Mouse (Mus musculus): Measurements from ENCODE around the gene Tubg2. TPM values are rescaled to one million over a fixed set of nuclear protein-coding genes. Genes with fewer than 3 reads are reported as not detected.

Tubg2 gene
- polyA plus RNA-seq, 1 experiment from 2014 or later, result 4.1 TPM

- Histone ChIP-seq H3K36me3 (ENCODE audit: insufficient read depth) (peaks cover 53% of the 10 kb centered on the region), H3K4me2 (no peak overlapping the region), H3K4me1 (ENCODE audit: insufficient read depth) (no peaks in the 10 kb centered on the region), H3K9me3 (ENCODE audit: low read depth, low read length) (no peaks in the 10 kb centered on the region), H3K27me3 (ENCODE audit: insufficient read depth, low read length) (peaks cover 30% of the 10 kb centered on the region), H3K9ac (no peak overlapping the region), H3K27ac (ENCODE audit: low read depth) (no peak overlapping the region), H3K4me3 (ENCODE audit: low read depth, low read length) (no peak overlapping the region)
- no peak for ATAC-seq (ENCODE audit: insufficient read depth)
- 84% methylated on average over 15 of the region's 15 CpGs for WGBS
- no peak for DNase-seq
- TF ChIP-seq CTCF (IDR thresholded peaks at IDR 0.05; ENCODE audit: low read depth), result no peak
These were observed 5.8 kb downstream of the Tubg2 start for GRCm38 (mm10) chr11:101161551-101161950.

DNA sequence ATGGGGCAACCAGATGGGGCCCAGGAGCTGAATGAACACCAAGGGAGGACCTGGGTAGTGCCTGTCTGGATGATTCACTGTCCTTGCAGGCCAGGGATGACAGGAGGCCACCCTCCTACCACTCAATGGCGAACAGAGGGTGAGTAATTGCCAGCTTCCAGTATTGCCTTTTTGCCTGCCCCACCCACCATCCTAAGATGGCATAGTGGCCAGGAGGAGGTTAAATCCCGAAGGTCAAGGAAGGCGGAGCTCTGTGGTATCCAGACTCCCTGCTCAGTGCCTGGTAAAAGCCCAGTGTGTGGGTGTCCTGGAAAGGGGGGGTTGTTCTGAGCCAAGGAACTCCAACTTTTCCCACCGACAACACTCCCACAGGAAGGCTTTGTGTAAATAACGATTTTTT is 6.6 kb downstream of the Tubg2 start:
- no peak overlapping the region for H3K27ac ChIP-seq (ENCODE audit: low read depth)
- no peak overlapping the region for H3K4me2 ChIP-seq
- 48% methylated on average over 5 of the region's 5 CpGs for WGBS
- H3K9ac ChIP-seq, result no peak overlapping the region
- peaks cover 61% of the 10 kb centered on the region for H3K36me3 ChIP-seq (ENCODE audit: insufficient read depth)
- DNase-seq (no peak), ATAC-seq (ENCODE audit: insufficient read depth) (no peak)
- no peaks in the 10 kb centered on the region for H3K4me1 ChIP-seq (ENCODE audit: insufficient read depth)
- H3K4me3 ChIP-seq (ENCODE audit: low read depth, low read length), result no peak overlapping the region
- TF ChIP-seq CTCF (IDR thresholded peaks at IDR 0.05; ENCODE audit: low read depth), result no peak
- peaks cover 38% of the 10 kb centered on the region for H3K27me3 ChIP-seq (ENCODE audit: insufficient read depth, low read length)
- H3K9me3 ChIP-seq (ENCODE audit: low read depth, low read length), result no peaks in the 10 kb centered on the region

DNA sequence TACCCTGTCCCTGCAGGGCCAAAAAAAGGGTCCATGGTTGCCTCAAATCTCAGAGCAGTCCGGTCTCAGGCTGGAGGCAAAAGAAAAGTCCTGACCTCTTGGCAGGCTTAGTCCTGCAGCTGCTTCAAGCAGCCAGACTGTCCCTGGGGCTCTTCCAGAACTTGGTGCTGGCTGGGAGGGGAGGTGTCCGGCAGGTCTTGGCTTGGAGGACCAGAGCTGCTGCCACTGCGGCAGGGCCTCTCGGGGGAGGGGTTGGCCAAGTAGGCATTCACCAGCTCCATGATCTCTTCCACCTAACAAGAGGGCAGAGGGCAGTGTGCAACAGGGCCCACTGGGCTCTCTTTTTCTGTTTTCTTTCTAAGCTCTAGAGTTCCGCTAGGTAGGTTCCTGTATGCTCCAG is 7.1 kb downstream of the Tubg2 start:
- peak; percentile 46 for DNase-seq
- ATAC-seq (ENCODE audit: insufficient read depth), result no peak
- no peak overlapping the region for H3K4me3 ChIP-seq (ENCODE audit: low read depth, low read length)
- no peaks in the 10 kb centered on the region for H3K9me3 ChIP-seq (ENCODE audit: low read depth, low read length)
- no peak for TF ChIP-seq CTCF (IDR thresholded peaks at IDR 0.05; ENCODE audit: low read depth)
- no peak overlapping the region for H3K4me2 ChIP-seq
- no peak overlapping the region for H3K27ac ChIP-seq (ENCODE audit: low read depth)
- no peak overlapping the region for H3K9ac ChIP-seq
- H3K4me1 ChIP-seq (ENCODE audit: insufficient read depth), result no peaks in the 10 kb centered on the region
- peaks cover 65% of the 10 kb centered on the region for H3K36me3 ChIP-seq (ENCODE audit: insufficient read depth)
- peaks cover 42% of the 10 kb centered on the region for H3K27me3 ChIP-seq (ENCODE audit: insufficient read depth, low read length)
- 63% methylated on average over 5 of the region's 5 CpGs for WGBS

DNA sequence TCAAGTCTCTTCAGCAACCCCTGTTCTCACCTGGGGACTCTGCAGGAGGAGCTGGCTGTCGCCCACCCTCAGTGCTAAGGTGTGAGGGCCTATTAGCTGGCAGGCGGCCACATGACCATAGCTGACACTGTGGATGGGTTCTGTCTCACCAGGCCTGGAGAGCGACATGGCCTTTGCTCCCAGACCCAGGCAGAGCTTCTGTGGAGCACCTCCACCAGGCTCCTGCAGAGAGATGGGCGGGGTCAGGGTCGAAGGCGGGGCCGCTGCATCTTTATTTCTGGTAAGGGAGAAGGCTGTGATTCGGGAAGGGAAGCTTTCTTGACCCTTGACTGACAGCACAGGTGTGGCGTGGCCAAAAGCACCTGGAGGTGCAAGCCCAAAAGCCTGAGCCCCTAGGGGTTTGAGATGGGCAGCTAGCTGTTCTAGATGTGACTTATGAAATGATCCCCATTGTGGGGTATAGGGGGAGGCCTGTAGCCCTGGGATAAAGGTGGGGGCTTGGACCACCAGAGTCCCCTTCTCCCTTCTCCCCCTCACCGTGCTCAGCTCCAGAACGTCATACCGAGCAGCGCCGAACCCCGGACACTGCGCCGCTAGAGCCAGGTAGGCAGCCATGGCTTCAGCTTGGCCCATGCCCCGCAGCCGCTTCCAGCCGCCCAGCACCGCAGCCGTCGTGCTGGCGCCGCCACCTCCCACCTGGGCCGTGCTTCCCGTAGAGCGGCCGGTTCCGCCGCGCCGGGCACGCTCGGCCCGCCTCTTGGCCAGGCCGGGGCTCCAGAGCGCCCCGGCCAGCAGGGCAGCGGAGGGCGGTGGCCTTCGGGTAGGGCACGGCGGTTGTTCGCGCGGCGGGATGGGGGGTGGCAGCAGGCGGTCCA is 8.0 kb downstream of the Tubg2 start:
- WGBS, result 32% methylated on average over 49 of the region's 49 CpGs
- H3K4me1 ChIP-seq (ENCODE audit: insufficient read depth), result no peaks in the 10 kb centered on the region
- no peak for ATAC-seq (ENCODE audit: insufficient read depth)
- TF ChIP-seq CTCF (IDR thresholded peaks at IDR 0.05; ENCODE audit: low read depth), result no peak
- H3K27me3 ChIP-seq (ENCODE audit: insufficient read depth, low read length), result peaks cover 50% of the 10 kb centered on the region
- peak overlapping the region; percentile 44 for H3K4me2 ChIP-seq
- H3K4me3 ChIP-seq (ENCODE audit: low read depth, low read length), result peak overlapping the region; percentile 15
- peaks cover 71% of the 10 kb centered on the region for H3K36me3 ChIP-seq (ENCODE audit: insufficient read depth)
- H3K9ac ChIP-seq, result 0 out of 2 replicates have a peak overlapping the region, but pooled peaks have one; percentile 16
- H3K27ac ChIP-seq (ENCODE audit: low read depth), result no peak overlapping the region
- H3K9me3 ChIP-seq (ENCODE audit: low read depth, low read length), result no peaks in the 10 kb centered on the region
- DNase-seq, result no peak

GRCm38 (mm10) chr11:101164351-101164665 is 8.6 kb downstream of the Tubg2 start:
- H3K27me3 ChIP-seq (ENCODE audit: insufficient read depth, low read length), result peaks cover 50% of the 10 kb centered on the region
- no peaks in the 10 kb centered on the region for H3K9me3 ChIP-seq (ENCODE audit: low read depth, low read length)
- ATAC-seq (ENCODE audit: insufficient read depth) (no peak), DNase-seq (no peak)
- H3K4me2 ChIP-seq, result peak overlapping the region; percentile 44
- H3K27ac ChIP-seq (ENCODE audit: low read depth), result no peak overlapping the region
- peaks cover 71% of the 10 kb centered on the region for H3K36me3 ChIP-seq (ENCODE audit: insufficient read depth)
- no peak for TF ChIP-seq CTCF (IDR thresholded peaks at IDR 0.05; ENCODE audit: low read depth)
- 22% methylated on average over 21 of the region's 21 CpGs for WGBS
- H3K9ac ChIP-seq, result 0 out of 2 replicates have a peak overlapping the region, but pooled peaks have one; percentile 16
- peaks cover 2% of the 10 kb centered on the region; the same call in 1 of the 2 replicates for H3K4me1 ChIP-seq (ENCODE audit: insufficient read depth)
- peak overlapping the region; percentile 15 for H3K4me3 ChIP-seq (ENCODE audit: low read depth, low read length)

GRCm38 (mm10) chr11:101164677-101165580 is 9.2 kb downstream of the Tubg2 start:
- no peak for TF ChIP-seq CTCF (IDR thresholded peaks at IDR 0.05; ENCODE audit: low read depth)
- no peak overlapping the region for H3K9ac ChIP-seq
- 32% methylated on average over 35 of the region's 35 CpGs for WGBS
- H3K4me2 ChIP-seq, result peak overlapping the region; percentile 44; the same call in 1 of the 2 replicates
- H3K9me3 ChIP-seq (ENCODE audit: low read depth, low read length), result no peaks in the 10 kb centered on the region
- peaks cover 50% of the 10 kb centered on the region for H3K27me3 ChIP-seq (ENCODE audit: insufficient read depth, low read length)
- H3K4me1 ChIP-seq (ENCODE audit: insufficient read depth), result peaks cover 5% of the 10 kb centered on the region; the same call in 1 of the 2 replicates
- no peak overlapping the region for H3K4me3 ChIP-seq (ENCODE audit: low read depth, low read length)
- ATAC-seq (ENCODE audit: insufficient read depth), result no peak
- H3K27ac ChIP-seq (ENCODE audit: low read depth), result peak overlapping the region; percentile 30; the same call in 1 of the 2 replicates
- peak; percentile 47 for DNase-seq
- H3K36me3 ChIP-seq (ENCODE audit: insufficient read depth), result peaks cover 71% of the 10 kb centered on the region

GRCm38 (mm10) chr11:101166357-101166756 is 10.7 kb downstream of the Tubg2 start:
- H3K9me3 ChIP-seq (ENCODE audit: low read depth, low read length), result no peaks in the 10 kb centered on the region
- no peak overlapping the region for H3K27ac ChIP-seq (ENCODE audit: low read depth)
- H3K4me1 ChIP-seq (ENCODE audit: insufficient read depth), result peaks cover 5% of the 10 kb centered on the region; the same call in 1 of the 2 replicates
- no peak for ATAC-seq (ENCODE audit: insufficient read depth)
- H3K4me2 ChIP-seq, result no peak overlapping the region
- no peak overlapping the region for H3K9ac ChIP-seq
- no peak for DNase-seq
- H3K36me3 ChIP-seq (ENCODE audit: insufficient read depth), result peaks cover 68% of the 10 kb centered on the region
- 74% methylated on average over 14 of the region's 14 CpGs for WGBS
- H3K27me3 ChIP-seq (ENCODE audit: insufficient read depth, low read length), result peaks cover 50% of the 10 kb centered on the region
- no peak overlapping the region for H3K4me3 ChIP-seq (ENCODE audit: low read depth, low read length)
- no peak for TF ChIP-seq CTCF (IDR thresholded peaks at IDR 0.05; ENCODE audit: low read depth)
